Mouse (Mus musculus) left cerebral cortex, postnatal 25 days (tissue): ENCODE measurements around the gene Prl3d1. TPM values are rescaled to one million over a fixed set of nuclear protein-coding genes. Genes with fewer than 3 reads are reported as not detected.
"Not testable (repeated sequence)": the region's sequence is repeated elsewhere in the genome, so short reads cannot be mapped to it uniquely, and the experiment has no call there.

Source experiments
- DNase-seq, 2 experiments: peaks; one replicate each; pipeline ENCODE4 v3.0.0; 2022; ENCODE audit warnings: low spot score in 2 of 2, mixed read lengths in 1 of 2
- intact Hi-C: fragments of 180-260 bp; cut with DNase I; formaldehyde crosslinking; loops from one replicate; pipeline ENCODE4 v1.15.1; 2025
- total RNA-seq, 2 experiments: library from RNA; stranded (reverse); gene quantifications; 2 replicates each; pipeline ENCODE4 v1.2.3; 2021

The Prl3d1 gene
- not detected for total RNA-seq

GRCm38 (mm10) chr13:27093890-27094289 lies at the start of gene Prl3d1:
Prl3d1 (plus strand) TSS chr13:27094190.
- intact Hi-C loops, DNase-seq: not testable (repeated sequence)

DNA sequence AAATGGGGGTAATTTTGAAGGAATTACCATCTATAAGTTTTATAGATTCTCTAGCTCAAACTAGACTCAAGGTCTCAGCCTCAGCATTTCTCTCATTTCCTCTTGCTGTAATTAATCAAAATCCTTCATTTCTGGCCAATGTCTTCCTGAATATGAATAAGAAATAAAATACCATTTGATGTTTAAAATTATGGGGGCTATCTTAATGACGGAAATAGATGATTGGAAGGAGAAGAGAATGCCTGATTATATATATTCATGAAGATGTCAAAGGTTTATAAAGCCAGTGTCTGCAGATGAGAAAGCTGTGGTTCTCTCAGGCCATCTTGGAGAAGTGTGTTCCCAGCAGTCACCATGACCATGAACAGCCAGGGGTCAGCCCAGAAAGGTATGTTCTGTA lies 36.7 kb upstream of the Prl3d1 start, which contains the start of gene Prl:
Gene Prl (plus strand): TSS at position 301 of the 400 bp plus-strand sequence.
- no peak for DNase-seq
- intact Hi-C loops = no loop called here

DNA sequence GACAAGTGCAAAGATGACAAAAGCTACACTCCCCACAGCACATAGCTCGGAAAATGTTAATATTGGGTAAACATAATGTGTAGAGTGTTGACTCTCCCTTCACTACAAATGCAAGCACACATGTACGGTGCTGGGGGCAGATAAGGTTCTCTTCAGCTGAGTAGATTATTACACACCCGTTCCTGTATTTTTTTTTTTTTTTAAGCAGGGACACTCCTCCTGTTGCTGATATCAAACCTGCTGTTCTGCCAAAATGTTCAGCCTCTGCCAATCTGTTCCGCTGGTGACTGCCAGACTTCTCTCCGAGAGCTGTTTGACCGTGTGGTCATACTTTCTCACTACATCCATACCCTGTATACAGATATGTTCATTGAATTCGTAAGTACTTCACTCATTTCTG lies 34.8 kb upstream of the Prl3d1 start:
- intact Hi-C loops = no loop called here
- peak in 1 of 2 experiments; percentile 16 for DNase-seq

DNA sequence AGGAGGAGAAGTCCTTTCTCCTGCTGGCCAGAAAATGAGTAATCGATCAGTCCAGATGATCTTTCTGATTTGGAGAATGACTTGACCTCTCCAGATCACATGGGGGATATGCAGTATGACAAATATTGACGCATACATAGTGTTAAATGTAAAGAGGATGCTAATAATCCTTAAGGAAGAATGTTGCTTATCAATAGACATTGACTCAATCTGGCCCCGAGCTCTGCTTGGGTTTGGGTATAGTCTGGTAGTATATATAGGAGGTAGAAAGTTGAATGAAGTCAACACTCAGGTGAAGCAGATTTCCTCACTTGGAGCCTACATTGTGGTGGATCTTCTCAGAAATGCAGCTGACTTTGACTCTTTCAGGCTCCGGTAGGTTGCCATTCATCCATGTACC lies 27.4 kb downstream of the Prl3d1 start, which contains the start of gene Prl3d2:
Gene Prl3d2 (plus strand): TSS at position 301 of the 400 bp plus-strand sequence.
- intact Hi-C loops, DNase-seq: not testable (repeated sequence)

DNA sequence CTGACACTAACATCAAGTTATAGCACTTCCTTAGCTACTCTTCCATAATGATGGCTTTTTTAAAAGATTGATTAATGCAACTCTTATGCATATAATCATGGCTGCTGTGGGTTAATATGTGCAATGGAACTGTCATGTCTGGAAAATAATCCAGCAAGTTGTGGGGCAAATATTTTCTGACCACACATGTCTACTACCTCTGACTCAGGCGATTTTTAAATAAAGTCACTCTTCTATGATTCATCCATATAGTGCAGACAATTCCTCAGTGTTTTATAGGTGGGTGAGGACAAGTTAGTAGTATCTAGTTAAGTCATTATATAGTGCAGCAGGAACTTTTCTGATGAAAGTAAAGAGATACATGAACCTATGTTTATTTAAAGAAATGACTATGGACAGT lies 54.3 kb downstream of the Prl3d1 start:
- DNase-seq = no peak
- intact Hi-C loops = no loop called here

Other genes starting within 250 kb of the Prl3d1 start
- gene Prl, start 36.6 kb upstream of the Prl3d1 start, total RNA-seq = not detected
- gene Prl3d2, start 27.5 kb downstream of the Prl3d1 start, total RNA-seq = not detected
- not detected for gene Prl3d3, start 62.6 kb downstream of the Prl3d1 start, total RNA-seq
- not detected for gene Prl3c1, start 102.5 kb downstream of the Prl3d1 start, total RNA-seq
- gene Prl3b1, start 147.7 kb downstream of the Prl3d1 start, total RNA-seq = not detected
- gene Prl3a1, start 165.2 kb downstream of the Prl3d1 start, total RNA-seq = not detected
- not detected for gene Prl6a1, start 218.4 kb downstream of the Prl3d1 start, total RNA-seq